Mouse (Mus musculus) liver, postnatal 0 days (tissue): ENCODE measurements at regions not wholly inside any gene's neighbourhood (a gene's known extent, or its start where the extent isn't known, plus 50 kb on each side); places are given as distances from the start of the nearest gene placed in this dataset.

Experiments
- CTCF ChIP-seq: sonication (generic); IDR thresholded peaks from 2 replicates; pipeline ENCODE4 v1.5.1; 2016; ENCODE audit warnings: antibody characterized with exemption, low read depth
- EP300 ChIP-seq: IDR thresholded peaks from 2 replicates; pipeline ENCODE4 v1.6.1; 2016; ENCODE audit warnings: antibody characterized with exemption, low read depth, mild to moderate bottlenecking

GRCm38 (mm10) chr5:72224551-72224966, 56.6 kb upstream of the Commd8 start:
- TF ChIP-seq CTCF (peak; percentile 22; the same call in 1 of the 2 replicates), EP300 (no peak)
